Mouse (Mus musculus) macrophage (primary cell): ENCODE results near the gene Cilp. TPM values are rescaled to one million over a fixed set of nuclear protein-coding genes. Genes with fewer than 3 reads are reported as not detected.

Experiments used
- H3K27ac ChIP-seq: fragments of 350-480 bp; formaldehyde crosslinking; 2 replicates; pipeline ENCODE4 v1.9.0; 2021
- H3K36me3 ChIP-seq: fragments of 350-480 bp; formaldehyde crosslinking; 2 replicates; pipeline ENCODE4 v1.9.0; 2021; ENCODE audit errors: inconsistent target
- H3K4me3 ChIP-seq: fragments of 350-480 bp; formaldehyde crosslinking; 2 replicates; pipeline ENCODE4 v1.9.0; 2021; ENCODE audit errors: inconsistent target
- H3K79me2 ChIP-seq: fragments of 350-480 bp; formaldehyde crosslinking; 2 replicates; pipeline ENCODE4 v1.9.0; 2021; ENCODE audit errors: inconsistent target
- WGBS: methylation state at CpG from one replicate; pipeline ENCODE4 v1.1.7; 2026; ENCODE audit warnings: inconsistent platforms; ENCODE audit not compliant: missing documents; 5-methylcytosine and 5-hydroxymethylcytosine counted together
- polyA plus RNA-seq: library from polyadenylated mRNA; stranded (reverse); fragments of 250-400 nt; gene quantifications from 3 replicates; pipeline ENCODE4 v1.2.4, GENCODE M21; 2018; ENCODE audit warnings: inconsistent platforms

Gene Cilp
- polyA plus RNA-seq, 1 experiment from 2014 or later: not detected

DNA sequence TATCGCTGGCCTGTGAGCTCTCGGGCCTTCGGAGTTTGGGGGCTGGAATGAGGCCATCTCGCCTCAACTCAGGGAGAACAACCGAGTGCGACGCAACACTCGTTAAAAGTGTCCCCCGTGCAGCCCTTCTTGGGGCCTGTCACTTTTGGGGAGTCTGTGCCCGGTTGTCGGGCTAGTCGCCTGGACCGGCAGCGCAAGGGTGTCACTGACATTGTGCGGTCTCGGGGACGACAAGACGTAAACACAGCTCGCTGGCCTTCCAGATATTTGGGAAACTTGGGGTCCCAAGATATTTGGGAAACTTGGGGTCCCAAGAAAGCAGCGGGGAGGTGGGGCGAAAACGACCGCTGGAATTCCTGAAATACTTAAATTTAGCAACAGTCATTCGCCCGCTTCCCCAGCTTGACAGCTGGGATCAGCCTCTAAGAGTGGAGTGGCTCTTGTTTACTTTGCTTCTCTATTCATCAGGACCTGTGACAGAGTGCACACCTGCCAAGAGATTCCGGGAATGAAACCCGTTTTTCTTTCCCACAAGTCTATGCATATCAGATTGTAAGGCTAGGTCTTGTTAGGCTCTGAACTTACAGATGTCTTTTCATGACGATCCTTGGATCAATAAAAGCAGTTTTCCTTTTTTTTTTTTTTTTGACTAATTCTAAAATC lies 29.9 kb downstream of the Cilp start:
- Histone ChIP-seq H3K27ac (peak overlapping the region; percentile 64), H3K36me3 (peaks cover 7% of the 10 kb centered on the region), H3K79me2 (peaks cover 56% of the 10 kb centered on the region), H3K4me3 (peak overlapping the region; percentile 96)
- WGBS: 4% methylated on average over 28 of the region's 28 CpGs

DNA sequence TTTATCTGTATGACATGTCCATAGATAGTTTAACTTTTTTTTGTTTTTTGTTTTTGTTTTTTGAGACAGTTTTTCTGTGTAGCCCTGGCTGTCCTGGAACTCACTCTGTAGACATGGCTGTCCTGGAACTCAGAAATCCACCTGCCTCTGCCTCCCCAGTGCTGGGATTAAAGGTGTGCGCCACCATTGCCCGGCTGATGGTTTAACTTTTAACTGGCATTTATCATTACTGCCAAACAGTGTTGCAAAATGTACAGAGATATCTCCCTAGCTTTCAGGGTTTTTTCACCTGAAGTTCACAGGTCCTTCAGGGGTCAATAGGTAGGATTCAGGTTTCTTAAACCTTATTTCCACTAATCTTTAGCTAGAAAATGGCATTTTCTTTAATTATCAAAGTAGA lies 32.1 kb downstream of the Cilp start:
- Histone ChIP-seq H3K4me3 (no peak overlapping the region), H3K27ac (no peak overlapping the region), H3K36me3 (peaks cover 26% of the 10 kb centered on the region), H3K79me2 (peaks cover 57% of the 10 kb centered on the region)
- WGBS: 96% methylated on average over 2 of the region's 2 CpGs

DNA sequence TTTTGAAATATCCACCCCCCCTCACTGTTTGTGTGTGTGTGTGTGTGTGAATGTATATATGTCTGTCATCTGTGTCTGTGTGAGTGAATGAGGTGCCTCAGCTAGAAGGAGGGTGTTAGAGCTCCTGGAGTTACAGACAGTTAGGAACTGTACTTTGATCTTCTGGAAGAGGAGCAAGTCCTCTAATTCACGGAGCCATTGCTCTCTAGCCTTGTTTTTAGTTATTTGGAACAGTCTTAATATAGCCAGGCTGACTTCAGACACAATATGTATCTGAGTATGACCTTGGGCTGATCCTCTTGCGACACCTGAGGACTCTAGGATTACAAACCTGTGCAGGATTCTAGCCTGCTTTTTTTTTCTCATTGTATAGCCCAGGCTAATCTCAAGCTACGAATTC lies 33.8 kb downstream of the Cilp start:
- WGBS: 93% methylated on average over 3 of the region's 3 CpGs
- Histone ChIP-seq H3K4me3 (no peak overlapping the region), H3K27ac (no peak overlapping the region), H3K79me2 (peaks cover 57% of the 10 kb centered on the region), H3K36me3 (peaks cover 33% of the 10 kb centered on the region)

DNA sequence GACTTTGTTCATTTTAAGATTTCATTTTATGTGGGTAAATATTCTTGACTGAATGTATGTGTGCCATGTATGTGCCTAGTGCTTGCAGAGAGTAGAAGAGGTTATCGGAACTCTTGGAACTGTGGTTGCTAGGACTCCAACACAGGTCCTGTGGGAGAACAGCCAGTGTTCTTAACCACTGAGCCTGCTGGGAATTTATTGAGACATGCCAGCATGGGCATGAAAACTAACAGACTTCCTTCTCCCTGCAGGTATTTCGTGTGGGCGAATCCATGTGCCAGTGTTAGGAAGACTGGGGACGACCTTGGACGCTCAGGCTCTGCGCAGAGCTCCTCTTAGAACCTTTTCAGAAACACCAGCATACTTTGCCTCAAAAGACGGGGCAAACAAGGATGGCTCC lies 34.7 kb downstream of the Cilp start:
- Histone ChIP-seq H3K4me3 (no peak overlapping the region), H3K27ac (no peak overlapping the region), H3K79me2 (peaks cover 52% of the 10 kb centered on the region), H3K36me3 (peaks cover 33% of the 10 kb centered on the region)
- 96% methylated on average over 7 of the region's 7 CpGs for WGBS

DNA sequence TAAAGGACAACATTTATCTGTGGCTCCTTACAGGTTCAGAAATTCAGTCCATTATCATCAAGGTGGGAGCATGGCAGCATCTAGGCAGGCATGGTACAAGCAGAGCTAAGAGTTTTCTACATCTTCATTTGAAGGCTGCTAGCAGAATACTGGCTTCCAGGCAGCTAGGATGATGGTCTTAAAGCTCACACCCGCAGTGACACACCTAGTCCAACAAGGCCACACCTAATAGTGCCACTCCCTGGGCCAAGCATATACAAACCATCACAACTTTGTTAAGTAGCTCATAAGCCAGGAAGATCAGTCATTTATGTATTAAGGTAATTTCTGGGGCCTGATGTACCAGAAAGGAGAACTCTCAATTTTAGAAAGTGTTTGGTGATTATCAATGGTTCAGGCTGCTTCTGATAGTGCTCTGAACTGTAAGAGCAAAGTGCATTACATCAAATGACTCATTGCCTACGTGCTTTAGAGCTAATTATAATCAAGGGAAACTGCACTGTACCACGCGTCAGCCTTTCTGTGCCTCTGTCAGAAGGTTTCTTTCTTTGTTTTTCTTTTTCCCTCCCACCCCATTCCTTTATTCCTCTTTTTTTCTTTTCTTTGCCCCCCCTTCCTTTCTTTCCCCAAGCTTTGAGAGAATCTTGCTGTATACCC lies 37.5 kb downstream of the Cilp start:
- Histone ChIP-seq H3K4me3 (no peak overlapping the region), H3K79me2 (peaks cover 42% of the 10 kb centered on the region), H3K27ac (peak overlapping the region; percentile 21), H3K36me3 (peaks cover 32% of the 10 kb centered on the region)
- 82% methylated on average over 4 of the region's 4 CpGs for WGBS

DNA sequence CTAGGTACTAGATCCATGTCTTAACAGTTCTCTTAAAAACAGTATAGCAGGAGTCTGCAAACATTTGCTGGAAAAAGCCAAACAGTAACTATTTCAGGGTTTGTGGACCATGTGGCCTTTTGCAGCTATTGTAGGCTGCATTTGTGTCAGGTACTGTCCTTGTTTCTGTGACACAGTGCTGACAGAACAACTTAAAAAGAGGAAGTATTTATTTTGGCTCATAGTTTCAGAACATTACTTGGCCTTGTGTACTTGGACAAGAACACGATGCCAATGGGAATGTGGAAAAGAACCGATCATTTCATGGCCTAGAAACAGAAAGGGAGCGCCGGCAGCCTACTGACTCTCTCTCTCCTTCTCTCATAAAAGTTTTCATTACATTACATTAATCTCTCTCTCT lies 38.6 kb downstream of the Cilp start:
- WGBS: 85% methylated on average over 4 of the region's 4 CpGs
- peak overlapping the region; percentile 21 for H3K27ac ChIP-seq
- no peak overlapping the region for H3K4me3 ChIP-seq
- peaks cover 32% of the 10 kb centered on the region for H3K79me2 ChIP-seq
- peaks cover 34% of the 10 kb centered on the region for H3K36me3 ChIP-seq

DNA sequence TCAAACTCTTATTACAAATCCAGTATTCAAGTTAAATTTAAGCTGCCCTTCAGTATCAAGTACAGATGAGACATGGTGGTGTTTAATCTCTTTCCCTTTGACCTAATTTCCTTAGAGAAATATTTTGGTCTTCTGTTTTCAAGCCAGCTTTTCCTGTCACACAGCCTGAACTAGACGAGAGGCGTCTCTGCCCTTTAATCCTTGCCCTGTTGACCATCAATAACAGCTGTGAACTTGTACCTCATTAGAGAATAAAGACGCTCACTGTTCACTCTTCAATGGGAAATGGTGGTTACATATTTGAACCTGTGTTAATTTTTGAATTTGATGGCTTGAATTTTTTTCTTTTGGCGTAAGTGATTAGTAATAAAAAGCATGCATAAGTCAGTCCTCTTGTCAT lies 39.3 kb downstream of the Cilp start:
- 100% methylated on average over 4 of the region's 4 CpGs for WGBS
- H3K36me3 ChIP-seq: peaks cover 39% of the 10 kb centered on the region
- H3K4me3 ChIP-seq: no peak overlapping the region
- peaks cover 25% of the 10 kb centered on the region; the same call in 1 of the 2 replicates for H3K79me2 ChIP-seq
- no peak overlapping the region for H3K27ac ChIP-seq

DNA sequence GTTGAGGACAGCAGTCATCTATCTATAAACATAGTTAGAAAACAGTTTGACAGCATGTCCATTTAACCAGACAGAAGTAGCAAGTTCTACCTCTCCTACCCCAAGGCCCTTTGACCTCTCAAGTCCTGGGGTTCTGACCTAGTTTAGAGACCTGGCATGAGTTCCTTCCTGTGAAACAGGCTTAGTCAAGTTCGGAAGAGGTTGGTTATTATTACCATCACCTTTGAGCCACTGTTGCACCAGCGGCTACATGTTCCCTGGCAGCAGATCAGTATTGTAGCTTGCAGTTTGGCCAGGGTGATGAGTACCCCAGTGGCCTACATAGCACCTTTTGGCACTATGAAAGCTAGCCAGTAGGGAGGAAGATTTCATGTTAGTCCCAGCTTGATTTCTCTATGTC lies 41.7 kb downstream of the Cilp start:
- WGBS: 91% methylated on average over 2 of the region's 2 CpGs
- H3K79me2 ChIP-seq: peaks cover 19% of the 10 kb centered on the region; the same call in 1 of the 2 replicates
- peaks cover 24% of the 10 kb centered on the region for H3K36me3 ChIP-seq
- no peak overlapping the region for H3K27ac ChIP-seq
- H3K4me3 ChIP-seq: no peak overlapping the region

DNA sequence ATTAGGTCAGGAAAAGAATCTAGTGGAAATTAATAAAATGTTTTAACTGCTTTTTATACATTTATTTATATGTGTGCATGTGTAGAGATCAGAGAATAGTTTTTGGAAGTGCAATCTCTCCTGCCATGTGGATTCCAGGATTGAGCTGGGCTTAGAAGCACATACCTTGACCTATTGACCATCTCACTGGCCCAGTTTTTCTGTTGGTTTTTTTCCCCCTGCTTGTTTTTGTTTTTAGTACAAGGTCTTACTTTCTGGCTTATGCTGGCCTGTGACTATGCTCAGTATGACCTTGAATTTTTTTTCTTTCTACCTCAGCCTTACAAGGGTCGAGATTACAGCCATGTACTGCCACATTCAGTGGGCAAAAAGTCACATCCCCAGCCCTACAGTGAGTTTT lies 43.0 kb downstream of the Cilp start:
- peaks cover 19% of the 10 kb centered on the region; the same call in 1 of the 2 replicates for H3K79me2 ChIP-seq
- H3K4me3 ChIP-seq: no peak overlapping the region
- peaks cover 25% of the 10 kb centered on the region for H3K36me3 ChIP-seq
- WGBS: 88% methylated on average over 1 of the region's 1 CpGs
- H3K27ac ChIP-seq: no peak overlapping the region

DNA sequence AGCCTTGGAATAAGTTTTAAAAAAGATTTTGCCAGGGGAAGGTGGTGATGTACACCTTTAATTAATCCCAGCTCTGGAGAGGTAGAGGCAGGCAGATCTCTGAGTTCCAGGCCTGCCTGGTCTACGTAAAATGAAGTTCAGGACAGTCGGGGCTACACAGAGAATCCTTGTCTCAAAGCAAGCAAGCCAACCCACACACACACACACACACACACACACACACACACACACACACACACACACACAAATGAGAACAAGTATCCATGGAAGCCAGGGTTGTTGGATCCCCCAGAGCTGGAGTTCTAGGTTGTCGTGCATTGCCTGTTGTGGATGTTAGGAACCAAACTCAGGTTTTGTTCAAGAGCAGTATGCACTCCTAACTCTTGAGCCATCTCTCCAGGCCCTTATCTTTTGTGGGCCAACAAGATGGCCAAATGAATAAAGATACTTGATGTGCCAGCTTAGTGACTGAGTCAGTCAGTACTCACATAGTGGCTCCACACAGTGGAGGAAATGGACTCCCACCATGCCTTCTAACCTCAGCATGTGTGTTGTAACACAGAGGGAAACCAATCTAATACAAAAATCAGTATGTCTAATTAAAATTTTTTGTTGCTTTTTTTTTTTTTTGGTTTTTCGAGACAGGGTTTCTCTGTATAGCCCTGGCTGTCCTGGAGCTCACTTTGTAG lies 47.8 kb downstream of the Cilp start:
- H3K79me2 ChIP-seq: no peaks in the 10 kb centered on the region
- peaks cover 45% of the 10 kb centered on the region for H3K36me3 ChIP-seq
- no peak overlapping the region for H3K27ac ChIP-seq
- 94% methylated on average over 4 of the region's 4 CpGs for WGBS
- no peak overlapping the region for H3K4me3 ChIP-seq

DNA sequence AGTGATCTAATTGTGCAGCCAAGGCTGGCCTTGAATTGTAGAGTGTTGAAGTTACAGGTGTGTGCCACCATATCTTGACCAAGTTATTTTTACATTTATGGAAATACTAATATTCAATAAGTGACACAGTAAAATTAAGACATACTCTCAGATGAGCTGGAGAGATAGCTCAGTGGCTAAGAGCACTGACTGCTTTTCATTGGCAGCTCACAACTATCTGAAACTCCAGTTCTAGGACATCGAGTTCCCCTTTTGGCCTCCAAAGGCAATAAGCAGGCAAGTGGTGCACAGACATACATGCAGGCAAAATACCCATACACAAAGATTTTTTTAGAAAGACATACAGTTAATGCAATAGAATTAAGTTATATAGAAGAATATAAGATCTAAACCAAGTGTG lies 48.9 kb downstream of the Cilp start:
- no peak overlapping the region for H3K27ac ChIP-seq
- peaks cover 47% of the 10 kb centered on the region for H3K36me3 ChIP-seq
- 100% methylated on average over 1 of the region's 1 CpGs for WGBS
- H3K4me3 ChIP-seq: no peak overlapping the region
- H3K79me2 ChIP-seq: no peaks in the 10 kb centered on the region

DNA sequence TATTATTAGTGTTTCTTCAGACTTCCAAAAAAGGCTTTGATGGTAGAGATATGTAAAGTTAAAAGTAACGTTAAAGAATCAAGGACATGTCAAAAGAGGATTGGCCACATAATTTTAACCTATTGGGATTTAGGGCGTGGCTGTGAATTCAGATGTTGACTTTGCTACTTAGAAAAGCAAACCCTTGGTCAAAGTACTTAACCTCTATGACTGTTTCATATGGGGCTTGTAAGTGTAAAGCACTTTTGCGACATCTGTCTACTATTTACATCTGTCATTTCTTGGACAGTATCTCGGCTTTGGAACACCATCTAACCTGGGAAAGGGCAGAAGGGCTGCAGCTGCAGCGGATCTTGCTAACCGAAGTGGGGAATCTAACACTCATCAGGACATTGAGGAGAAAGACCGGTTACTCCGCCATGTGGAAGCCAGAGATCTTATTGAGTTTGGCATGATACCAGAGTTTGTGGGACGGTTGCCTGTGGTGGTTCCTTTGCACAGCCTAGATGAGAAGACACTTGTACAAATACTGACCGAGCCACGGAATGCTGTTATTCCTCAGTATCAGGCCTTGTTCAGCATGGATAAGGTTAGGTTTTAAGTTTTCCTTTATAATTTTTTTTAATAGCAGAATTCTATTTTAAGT lies 57.4 kb downstream of the Cilp start:
- Histone ChIP-seq H3K27ac (no peak overlapping the region), H3K36me3 (peaks cover 80% of the 10 kb centered on the region), H3K79me2 (no peaks in the 10 kb centered on the region), H3K4me3 (no peak overlapping the region)
- 95% methylated on average over 11 of the region's 11 CpGs for WGBS

DNA sequence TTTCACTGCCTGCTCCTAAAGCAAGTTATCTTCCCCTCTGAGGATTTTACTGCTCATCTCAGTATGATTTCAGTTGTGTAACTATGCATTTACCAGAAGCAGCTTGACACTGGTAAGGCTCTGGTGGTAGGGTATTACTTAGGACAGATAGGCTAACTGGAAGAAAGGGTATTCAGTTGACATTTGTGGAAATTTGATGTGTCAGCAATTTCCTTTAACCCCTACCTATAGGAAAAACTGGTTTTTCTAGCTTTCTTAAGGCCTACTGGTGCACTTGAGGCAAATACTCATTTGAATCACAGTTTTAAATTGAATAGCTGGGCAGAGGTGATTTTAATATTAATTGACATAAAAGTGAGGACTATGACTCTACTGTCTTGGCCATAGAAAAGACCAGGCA lies 61.0 kb downstream of the Cilp start:
- H3K36me3 ChIP-seq: peaks cover 76% of the 10 kb centered on the region
- no peak overlapping the region for H3K27ac ChIP-seq
- no peak overlapping the region for H3K4me3 ChIP-seq
- H3K79me2 ChIP-seq: no peaks in the 10 kb centered on the region

DNA sequence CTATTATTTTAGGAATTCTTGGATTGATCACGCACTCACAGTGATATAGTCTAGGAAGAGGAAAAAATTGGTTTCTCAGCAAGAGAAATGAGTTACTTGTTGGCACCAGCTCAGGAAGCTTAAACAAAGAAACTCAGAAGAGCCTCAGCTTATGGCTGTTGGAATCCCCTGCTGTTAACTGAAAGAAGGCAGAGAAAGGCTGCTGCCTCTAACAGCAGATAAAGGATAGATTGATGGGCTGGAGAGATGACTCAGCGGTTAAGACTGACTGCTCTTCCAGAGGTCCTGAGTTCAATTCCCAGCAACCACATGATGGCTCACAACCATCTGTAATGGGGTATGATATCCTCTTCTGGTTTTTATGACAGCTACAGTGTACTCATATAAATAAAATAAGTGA lies 62.4 kb downstream of the Cilp start:
- H3K4me3 ChIP-seq: no peak overlapping the region
- H3K79me2 ChIP-seq: no peaks in the 10 kb centered on the region
- peaks cover 62% of the 10 kb centered on the region for H3K36me3 ChIP-seq
- 97% methylated on average over 2 of the region's 2 CpGs for WGBS
- no peak overlapping the region for H3K27ac ChIP-seq
